Mouse (Mus musculus): ENCODE measurements around the gene St6galnac5.

GRCm38 (mm10) chr3:152881706-152882105, 100.3 kb downstream of the St6galnac5 start:
- TF ChIP-seq E2F4 (IDR thresholded peaks at IDR 0.05; ENCODE audit: insufficient replicate concordance, low read depth, low read length) (no peak), SMC3 (IDR thresholded peaks at IDR 0.05; ENCODE audit: low read depth, low read length) (no peak), CTCF (conservative IDR thresholded peaks at IDR 0.05 in 1 of 2, IDR thresholded peaks at IDR 0.05 in 1 of 2; ENCODE audit: low read depth in 2 of 2, low read length in 2 of 2) (no peak), TCF12 (IDR thresholded peaks at IDR 0.05; ENCODE audit: low read depth, low read length) (no peak), IRF4 (IDR thresholded peaks at IDR 0.05; ENCODE audit: low read depth, low read length) (no peak), POLR2A (IDR thresholded peaks at IDR 0.05; ENCODE audit: low read depth, low read length) (no peak), UBTF (IDR thresholded peaks at IDR 0.05; ENCODE audit: low read depth, low read length) (no peak), ELF1 (IDR thresholded peaks at IDR 0.05; ENCODE audit: low read depth, low read length) (no peak), USF2 (conservative IDR thresholded peaks at IDR 0.05; ENCODE audit: low read depth, low read length) (no peak), ZC3H11A (IDR thresholded peaks at IDR 0.05; ENCODE audit: low read depth, low read length) (no peak), MYC (IDR thresholded peaks at IDR 0.05; ENCODE audit: low read depth, low read length) (no peak), POLR2AphosphoS2 (IDR thresholded peaks at IDR 0.05; ENCODE audit: low read depth, low read length) (no peak)

Data from CH12.LX (cell line).